Mouse (Mus musculus): ENCODE measurements around the gene Cyp11a1. TPM values are rescaled to one million over a fixed set of nuclear protein-coding genes. Genes with fewer than 3 reads are reported as not detected.

The Cyp11a1 gene
- 0.27 TPM for total RNA-seq (2023)

DNA sequence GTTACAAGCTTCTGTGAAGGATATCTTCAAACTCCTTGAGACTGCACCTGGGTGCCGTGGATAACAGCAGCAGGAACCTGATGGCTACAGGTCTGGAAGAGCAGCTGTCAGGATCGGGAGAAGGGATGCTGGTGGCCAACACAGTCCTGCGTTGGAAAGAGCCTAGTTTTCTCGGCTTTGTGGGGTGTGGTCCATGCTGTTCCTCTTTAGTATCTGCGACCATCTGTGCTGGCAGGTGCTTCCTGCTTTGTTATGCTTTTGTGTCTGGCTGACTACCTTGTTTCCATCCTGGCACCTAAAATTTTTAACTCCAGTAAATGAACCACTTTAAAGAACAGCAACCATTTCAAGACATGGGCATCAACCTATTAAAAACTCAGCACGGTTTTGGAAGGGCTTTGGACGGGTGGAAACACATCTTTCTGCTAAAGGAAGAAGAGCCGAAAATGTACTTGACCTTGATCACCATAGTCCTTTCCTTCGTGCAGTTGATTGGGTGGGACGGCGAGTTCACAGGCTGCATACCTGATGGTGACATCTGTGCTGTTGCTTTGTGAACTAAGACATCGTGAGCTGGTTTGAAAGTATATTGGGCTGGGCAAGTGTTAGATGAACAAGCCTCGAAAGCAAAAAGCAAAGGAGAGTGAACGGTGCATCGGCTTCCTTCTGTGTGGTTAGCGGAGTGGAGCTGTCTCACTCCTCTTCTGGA, at the start of gene Cyp11a1:
Gene Cyp11a1 (plus strand): TSS at position 659 of the 709 bp plus-strand sequence.

DNA sequence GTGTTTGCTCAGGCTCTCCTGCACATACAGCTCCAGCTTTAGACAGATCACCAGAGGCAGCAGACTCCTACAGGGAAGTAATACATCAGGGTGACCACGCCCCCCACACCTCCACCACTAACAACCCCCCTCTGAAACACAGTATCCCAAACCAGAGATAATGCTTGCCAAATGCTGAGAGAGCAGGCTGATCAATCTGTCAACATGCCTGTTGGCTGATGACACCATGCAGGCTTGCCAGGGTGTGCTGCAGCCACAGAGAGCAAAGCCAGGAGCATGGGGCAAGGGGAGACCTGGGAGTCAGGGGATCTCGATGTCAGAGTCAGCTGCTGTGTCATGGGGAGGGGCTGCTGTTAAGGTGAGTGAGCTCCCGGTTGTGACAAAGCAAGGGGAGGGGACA, 57.3 kb downstream of the Cyp11a1 start, which contains the start of gene Stra6:
Gene Stra6 (plus strand): TSS at position 258 of the 400 bp plus-strand sequence.

Other genes with a start within 250 kb of the Cyp11a1 start
- gene Clk3, start 240.6 kb upstream of the Cyp11a1 start, total RNA-seq (2023): 215 TPM
- 84.7 TPM for gene Arid3b, start 169.6 kb upstream of the Cyp11a1 start, total RNA-seq (2023)
- gene Ubl7, start 95.4 kb upstream of the Cyp11a1 start, total RNA-seq (2023): 77.5 TPM
- 3.0 TPM for gene Sema7a, start 66.3 kb upstream of the Cyp11a1 start, total RNA-seq (2023)
- 2.3 TPM for gene Stra6, start 57.4 kb downstream of the Cyp11a1 start, total RNA-seq (2023)
- not detected for gene Ccdc33, start 112.4 kb downstream of the Cyp11a1 start, total RNA-seq (2023)
- not detected for gene Islr, start 197.9 kb downstream of the Cyp11a1 start, total RNA-seq (2023)
- gene Islr2, start 197.9 kb downstream of the Cyp11a1 start, total RNA-seq (2023): 0.38 TPM
- 82.1 TPM for gene Pml, start 243.4 kb downstream of the Cyp11a1 start, total RNA-seq (2023)
- 33.0 TPM for gene Stoml1, start 246.8 kb downstream of the Cyp11a1 start, total RNA-seq (2023)

Data from CD4-positive naive resting alpha-beta T cell, adult 57 days (primary cell).